Mouse (Mus musculus): ENCODE measurements around the gene Eid1.

- no peak for TF ChIP-seq E2F4 (IDR thresholded peaks at IDR 0.05; ENCODE audit: insufficient read depth)
- no peak for TF ChIP-seq POLR2A (IDR thresholded peaks at IDR 0.05; ENCODE audit: insufficient read length, low read depth)
- no peak for TF ChIP-seq TCF12 (IDR thresholded peaks at IDR 0.05; ENCODE audit: insufficient read depth, poor library complexity, severe bottlenecking)
- no peak for TF ChIP-seq USF1 (IDR thresholded peaks at IDR 0.05; ENCODE audit: low read depth)
- no peak for TF ChIP-seq MAX (IDR thresholded peaks at IDR 0.05; ENCODE audit: low read depth)
Observed at GRCm38 (mm10) chr2:125628487-125628886, 44.4 kb upstream of the Eid1 start.

Measured in myocyte (in vitro differentiated cells).